Mouse (Mus musculus) megakaryocyte, embryonic 14.5 days (primary cell): ENCODE data around the gene BC017158.

Experiments used
- FLI1 ChIP-seq: IDR thresholded peaks from 2 replicates; pipeline ENCODE4 v1.6.1; 2012; ENCODE audit warnings: low read length, inconsistent platforms, mixed read lengths
- GATA1 ChIP-seq: IDR thresholded peaks from 3 replicates; pipeline ENCODE4 v1.6.1; 2012; ENCODE audit warnings: mixed read lengths, low read length, inconsistent platforms, borderline replicate concordance

- no peak for TF ChIP-seq FLI1
- no peak for TF ChIP-seq GATA1
These were observed 22.3 kb upstream of the BC017158 start for GRCm38 (mm10) chr7:128320219-128320816.
